Mouse (Mus musculus): ENCODE results near the gene Top1. TPM values are rescaled to one million over a fixed set of nuclear protein-coding genes. Genes with fewer than 3 reads are reported as not detected.

Gene Top1
- polyA plus RNA-seq, 1 experiment from 2014 or later: 48.6 TPM

GRCm38 (mm10) chr2:160745497-160745896, 99.8 kb downstream of the Top1 start:
- peak overlapping the region in 1 of 2 experiments; percentile 71; a peak in 1 of 4 replicates for H3K27ac ChIP-seq (replicated peaks in 1 of 2; ENCODE audit: control insufficient read depth in 1 of 2, insufficient read depth in 1 of 2, low read depth in 2 of 2, low read length in 2 of 2)
- peaks cover 43% of the 10 kb centered on the region for H3K36me3 ChIP-seq (ENCODE audit: control insufficient read depth, insufficient read depth, low read length)
- H3K27me3 ChIP-seq (ENCODE audit: control insufficient read depth, insufficient read depth, low read length): no peaks in the 10 kb centered on the region
- no peak for ATAC-seq (ENCODE audit: insufficient number of reproducible peaks, insufficient read depth, low FRiP score, low read depth)
- no peak overlapping the region for H3K4me2 ChIP-seq (ENCODE audit: low read length)
- WGBS: 87% methylated on average over 1 of the region's 1 CpGs
- no peak overlapping the region for H3K9ac ChIP-seq (ENCODE audit: low read length)
- peaks cover 41 to 55% of the 10 kb centered on the region in 2 experiments for H3K4me1 ChIP-seq (ENCODE audit: control insufficient read depth in 2 of 2, insufficient read depth in 2 of 2, low read length in 2 of 2)
- no peak overlapping the region for H3K4me3 ChIP-seq (ENCODE audit: control insufficient read depth in 1 of 2, insufficient read depth in 1 of 2, low read depth in 1 of 2, low read length in 2 of 2)
- no peaks in the 10 kb centered on the region for H3K9me3 ChIP-seq (ENCODE audit: control insufficient read depth, low read length)

- no peak for ATAC-seq (ENCODE audit: insufficient number of reproducible peaks, insufficient read depth, low FRiP score, low read depth)
- Histone ChIP-seq H3K9ac (ENCODE audit: low read length) (no peak overlapping the region), H3K4me2 (ENCODE audit: low read length) (no peak overlapping the region), H3K9me3 (ENCODE audit: control insufficient read depth, low read length) (no peaks in the 10 kb centered on the region), H3K4me1 (ENCODE audit: control insufficient read depth in 2 of 2, insufficient read depth in 2 of 2, low read length in 2 of 2) (peaks cover 33 to 44% of the 10 kb centered on the region in 2 experiments), H3K4me3 (ENCODE audit: control insufficient read depth in 1 of 2, insufficient read depth in 1 of 2, low read depth in 1 of 2, low read length in 2 of 2) (no peak overlapping the region), H3K27ac (replicated peaks in 1 of 2; ENCODE audit: control insufficient read depth in 1 of 2, insufficient read depth in 1 of 2, low read depth in 2 of 2, low read length in 2 of 2) (0 out of 4 replicates have a peak overlapping the region, but pooled peaks of 1 of the 2 experiments have one; percentile 71), H3K27me3 (ENCODE audit: control insufficient read depth, insufficient read depth, low read length) (no peaks in the 10 kb centered on the region), H3K36me3 (ENCODE audit: control insufficient read depth, insufficient read depth, low read length) (peaks cover 54% of the 10 kb centered on the region)
- WGBS: 92% methylated on average over 5 of the region's 5 CpGs
Observed at GRCm38 (mm10) chr2:160746637-160747036, 100.9 kb downstream of the Top1 start.

GRCm38 (mm10) chr2:160747075-160747474, 101.4 kb downstream of the Top1 start:
- no peak overlapping the region for H3K27ac ChIP-seq (replicated peaks in 1 of 2; ENCODE audit: control insufficient read depth in 1 of 2, insufficient read depth in 1 of 2, low read depth in 2 of 2, low read length in 2 of 2)
- 79% methylated on average over 10 of the region's 10 CpGs for WGBS
- no peak overlapping the region for H3K4me2 ChIP-seq (ENCODE audit: low read length)
- peaks cover 57% of the 10 kb centered on the region for H3K36me3 ChIP-seq (ENCODE audit: control insufficient read depth, insufficient read depth, low read length)
- H3K27me3 ChIP-seq (ENCODE audit: control insufficient read depth, insufficient read depth, low read length): no peaks in the 10 kb centered on the region
- no peak for ATAC-seq (ENCODE audit: insufficient number of reproducible peaks, insufficient read depth, low FRiP score, low read depth)
- H3K4me1 ChIP-seq (ENCODE audit: control insufficient read depth in 2 of 2, insufficient read depth in 2 of 2, low read length in 2 of 2): peaks cover 32 to 40% of the 10 kb centered on the region in 2 experiments
- no peak overlapping the region for H3K9ac ChIP-seq (ENCODE audit: low read length)
- no peak overlapping the region for H3K4me3 ChIP-seq (ENCODE audit: control insufficient read depth in 1 of 2, insufficient read depth in 1 of 2, low read depth in 1 of 2, low read length in 2 of 2)
- H3K9me3 ChIP-seq (ENCODE audit: control insufficient read depth, low read length): no peaks in the 10 kb centered on the region

DNA sequence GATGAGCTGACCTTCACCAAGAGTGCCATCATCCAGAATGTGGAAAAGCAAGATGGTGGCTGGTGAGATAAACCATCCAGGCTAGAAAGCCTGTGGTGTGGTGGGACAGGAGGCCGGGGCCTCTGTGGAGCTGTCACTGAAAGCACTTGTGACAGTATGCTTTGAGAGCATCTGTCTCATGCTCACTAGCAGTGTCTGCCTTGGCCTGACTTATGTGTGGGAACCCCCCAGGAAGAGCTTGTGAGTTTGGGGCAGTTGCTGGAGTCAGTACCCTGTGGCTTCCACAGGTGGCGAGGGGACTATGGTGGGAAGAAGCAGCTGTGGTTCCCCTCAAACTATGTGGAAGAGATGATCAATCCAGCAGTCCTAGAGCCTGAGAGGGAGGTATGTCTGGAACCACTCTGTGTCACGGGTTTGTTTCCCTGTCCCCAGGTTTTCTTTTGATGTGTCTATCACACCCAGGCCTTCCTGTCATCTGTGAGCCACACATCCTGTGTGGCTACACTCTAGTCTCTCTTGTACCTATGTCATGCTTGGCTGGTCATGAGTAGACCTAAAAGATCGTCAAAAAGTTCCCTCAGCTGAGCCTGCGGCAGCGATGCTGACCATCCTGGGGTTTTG, 111.0 kb downstream of the Top1 start:
- H3K9me3 ChIP-seq (ENCODE audit: control insufficient read depth, low read length): no peaks in the 10 kb centered on the region
- no peaks in the 10 kb centered on the region for H3K27me3 ChIP-seq (ENCODE audit: control insufficient read depth, insufficient read depth, low read length)
- no peak for ATAC-seq (ENCODE audit: insufficient number of reproducible peaks, insufficient read depth, low FRiP score, low read depth)
- H3K4me1 ChIP-seq (ENCODE audit: control insufficient read depth in 2 of 2, insufficient read depth in 2 of 2, low read length in 2 of 2): no peaks in the 10 kb centered on the region
- H3K4me2 ChIP-seq (ENCODE audit: low read length): no peak overlapping the region
- H3K36me3 ChIP-seq (ENCODE audit: control insufficient read depth, insufficient read depth, low read length): peaks cover 100% of the 10 kb centered on the region
- no peak overlapping the region for H3K9ac ChIP-seq (ENCODE audit: low read length)
- WGBS: 84% methylated on average over 6 of the region's 6 CpGs
- H3K27ac ChIP-seq (replicated peaks in 1 of 2; ENCODE audit: control insufficient read depth in 1 of 2, insufficient read depth in 1 of 2, low read depth in 2 of 2, low read length in 2 of 2): no peak overlapping the region
- H3K4me3 ChIP-seq (ENCODE audit: control insufficient read depth in 1 of 2, insufficient read depth in 1 of 2, low read depth in 1 of 2, low read length in 2 of 2): no peak overlapping the region

GRCm38 (mm10) chr2:160760433-160761184, 114.9 kb downstream of the Top1 start:
- Histone ChIP-seq H3K4me2 (ENCODE audit: low read length) (no peak overlapping the region), H3K27me3 (ENCODE audit: control insufficient read depth, insufficient read depth, low read length) (no peaks in the 10 kb centered on the region), H3K36me3 (ENCODE audit: control insufficient read depth, insufficient read depth, low read length) (peaks cover 92% of the 10 kb centered on the region), H3K4me3 (ENCODE audit: control insufficient read depth in 1 of 2, insufficient read depth in 1 of 2, low read depth in 1 of 2, low read length in 2 of 2) (no peak overlapping the region), H3K9me3 (ENCODE audit: control insufficient read depth, low read length) (no peaks in the 10 kb centered on the region), H3K27ac (replicated peaks in 1 of 2; ENCODE audit: control insufficient read depth in 1 of 2, insufficient read depth in 1 of 2, low read depth in 2 of 2, low read length in 2 of 2) (no peak overlapping the region), H3K9ac (ENCODE audit: low read length) (no peak overlapping the region), H3K4me1 (ENCODE audit: control insufficient read depth in 2 of 2, insufficient read depth in 2 of 2, low read length in 2 of 2) (no peaks in the 10 kb centered on the region)
- ATAC-seq (ENCODE audit: insufficient number of reproducible peaks, insufficient read depth, low FRiP score, low read depth): no peak
- 86% methylated on average over 9 of the region's 9 CpGs for WGBS

GRCm38 (mm10) chr2:160763816-160764215, 118.1 kb downstream of the Top1 start:
- no peak overlapping the region for H3K4me2 ChIP-seq (ENCODE audit: low read length)
- H3K9me3 ChIP-seq (ENCODE audit: control insufficient read depth, low read length): no peaks in the 10 kb centered on the region
- no peak overlapping the region for H3K27ac ChIP-seq (replicated peaks in 1 of 2; ENCODE audit: control insufficient read depth in 1 of 2, insufficient read depth in 1 of 2, low read depth in 2 of 2, low read length in 2 of 2)
- ATAC-seq (ENCODE audit: insufficient number of reproducible peaks, insufficient read depth, low FRiP score, low read depth): no peak
- no peak overlapping the region for H3K4me3 ChIP-seq (ENCODE audit: control insufficient read depth in 1 of 2, insufficient read depth in 1 of 2, low read depth in 1 of 2, low read length in 2 of 2)
- no peak overlapping the region for H3K9ac ChIP-seq (ENCODE audit: low read length)
- H3K4me1 ChIP-seq (ENCODE audit: control insufficient read depth in 2 of 2, insufficient read depth in 2 of 2, low read length in 2 of 2): no peaks in the 10 kb centered on the region
- H3K27me3 ChIP-seq (ENCODE audit: control insufficient read depth, insufficient read depth, low read length): no peaks in the 10 kb centered on the region
- 74% methylated on average over 3 of the region's 3 CpGs for WGBS
- peaks cover 76% of the 10 kb centered on the region for H3K36me3 ChIP-seq (ENCODE audit: control insufficient read depth, insufficient read depth, low read length)

GRCm38 (mm10) chr2:160764386-160764785, 118.7 kb downstream of the Top1 start:
- H3K27me3 ChIP-seq (ENCODE audit: control insufficient read depth, insufficient read depth, low read length): no peaks in the 10 kb centered on the region
- no peak overlapping the region for H3K4me3 ChIP-seq (ENCODE audit: control insufficient read depth in 1 of 2, insufficient read depth in 1 of 2, low read depth in 1 of 2, low read length in 2 of 2)
- no peak overlapping the region for H3K9ac ChIP-seq (ENCODE audit: low read length)
- no peak overlapping the region for H3K27ac ChIP-seq (replicated peaks in 1 of 2; ENCODE audit: control insufficient read depth in 1 of 2, insufficient read depth in 1 of 2, low read depth in 2 of 2, low read length in 2 of 2)
- no peaks in the 10 kb centered on the region for H3K9me3 ChIP-seq (ENCODE audit: control insufficient read depth, low read length)
- WGBS: 78% methylated on average over 2 of the region's 2 CpGs
- H3K4me1 ChIP-seq (ENCODE audit: control insufficient read depth in 2 of 2, insufficient read depth in 2 of 2, low read length in 2 of 2): no peaks in the 10 kb centered on the region
- ATAC-seq (ENCODE audit: insufficient number of reproducible peaks, insufficient read depth, low FRiP score, low read depth): no peak
- H3K4me2 ChIP-seq (ENCODE audit: low read length): no peak overlapping the region
- peaks cover 76% of the 10 kb centered on the region for H3K36me3 ChIP-seq (ENCODE audit: control insufficient read depth, insufficient read depth, low read length)
